Mouse (Mus musculus) lung, postnatal 0 days (tissue): ENCODE results near the gene Olfm2.

Source experiments
- CTCF ChIP-seq: IDR thresholded peaks from 2 replicates; pipeline ENCODE4 v1.5.1; 2016; ENCODE audit warnings: antibody characterized with exemption, mild to moderate bottlenecking
- EP300 ChIP-seq: IDR thresholded peaks from 2 replicates; pipeline ENCODE4 v1.6.1; 2016; ENCODE audit warnings: antibody characterized with exemption, mild to moderate bottlenecking, control low read depth

DNA sequence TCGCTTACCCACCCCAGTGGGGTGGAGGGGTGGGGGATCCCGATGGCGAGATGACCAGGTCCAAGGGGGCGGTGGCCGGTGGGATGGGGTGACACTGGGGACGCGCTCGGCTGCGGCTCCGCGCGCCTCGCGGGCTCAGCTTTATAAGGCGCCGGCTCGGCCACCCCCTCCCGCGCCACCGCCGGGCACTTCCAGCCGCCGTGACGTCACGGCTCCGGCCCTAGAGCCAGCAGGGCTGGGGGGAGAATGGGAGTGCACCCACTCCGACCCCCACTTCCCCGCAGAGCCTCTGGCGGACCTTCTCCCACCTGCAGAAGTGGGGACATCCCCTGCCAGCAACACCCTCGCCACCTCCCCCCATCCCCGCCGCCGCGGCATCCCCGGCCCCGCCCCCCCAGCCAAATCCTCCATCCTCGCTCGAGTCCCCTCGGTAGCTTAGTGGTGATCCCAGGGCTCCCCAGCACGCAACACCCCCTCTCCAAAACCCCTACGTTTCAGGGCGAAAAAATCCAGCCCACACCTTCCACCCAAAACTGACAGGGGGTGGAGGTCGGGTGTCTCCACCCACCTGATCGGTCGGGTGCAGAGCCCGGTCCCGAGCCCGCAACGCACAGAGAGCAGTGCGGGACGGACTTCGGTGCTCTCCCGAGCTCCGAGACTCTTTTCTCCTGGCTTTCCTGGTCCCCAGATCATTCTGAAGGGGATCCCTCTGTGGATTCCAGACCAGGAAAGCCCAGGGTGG is 19.1 kb downstream of the Olfm2 start:
- TF ChIP-seq CTCF (no peak), EP300 (no peak)
